Mouse (Mus musculus) gastrocnemius, postnatal 10 days (tissue): ENCODE results near the gene Ccdc34. TPM values are rescaled to one million over a fixed set of nuclear protein-coding genes. Genes with fewer than 3 reads are reported as not detected.

Experiments used
- DNase-seq: peaks from one replicate; pipeline ENCODE4 v3.0.0; 2021; ENCODE audit warnings: mixed read lengths
- long read RNA-seq, 2 experiments: library from polyadenylated mRNA; stranded (forward); transcript quantifications; one replicate each; pipeline ENCODE4 v2.0.0; 2021
- total RNA-seq, 2 experiments: library from RNA; stranded (reverse); gene quantifications; 2 replicates each; pipeline ENCODE4 v1.2.3; 2021

Gene Ccdc34
- total RNA-seq = 10 to 100 TPM; 10.5 to 13.2 TPM
- long read RNA-seq, experiment 1, transcript Ccdc34-201 (6 exons, 2,070 nt) = major isoform, 14 of 22 reads
- long read RNA-seq, experiment 1, partial matches to known transcripts = 4 of 22 reads
- long read RNA-seq, experiment 1, other reads (novel, unspliced or antisense) = 3 of 22 reads
- long read RNA-seq, experiment 2, transcript Ccdc34-201 (6 exons, 2,070 nt) = major isoform, 29 of 33 reads
- long read RNA-seq, experiment 2, partial matches to known transcripts = 1 of 33 reads
- long read RNA-seq, experiment 2, other reads (novel, unspliced or antisense) = 3 of 33 reads

DNA sequence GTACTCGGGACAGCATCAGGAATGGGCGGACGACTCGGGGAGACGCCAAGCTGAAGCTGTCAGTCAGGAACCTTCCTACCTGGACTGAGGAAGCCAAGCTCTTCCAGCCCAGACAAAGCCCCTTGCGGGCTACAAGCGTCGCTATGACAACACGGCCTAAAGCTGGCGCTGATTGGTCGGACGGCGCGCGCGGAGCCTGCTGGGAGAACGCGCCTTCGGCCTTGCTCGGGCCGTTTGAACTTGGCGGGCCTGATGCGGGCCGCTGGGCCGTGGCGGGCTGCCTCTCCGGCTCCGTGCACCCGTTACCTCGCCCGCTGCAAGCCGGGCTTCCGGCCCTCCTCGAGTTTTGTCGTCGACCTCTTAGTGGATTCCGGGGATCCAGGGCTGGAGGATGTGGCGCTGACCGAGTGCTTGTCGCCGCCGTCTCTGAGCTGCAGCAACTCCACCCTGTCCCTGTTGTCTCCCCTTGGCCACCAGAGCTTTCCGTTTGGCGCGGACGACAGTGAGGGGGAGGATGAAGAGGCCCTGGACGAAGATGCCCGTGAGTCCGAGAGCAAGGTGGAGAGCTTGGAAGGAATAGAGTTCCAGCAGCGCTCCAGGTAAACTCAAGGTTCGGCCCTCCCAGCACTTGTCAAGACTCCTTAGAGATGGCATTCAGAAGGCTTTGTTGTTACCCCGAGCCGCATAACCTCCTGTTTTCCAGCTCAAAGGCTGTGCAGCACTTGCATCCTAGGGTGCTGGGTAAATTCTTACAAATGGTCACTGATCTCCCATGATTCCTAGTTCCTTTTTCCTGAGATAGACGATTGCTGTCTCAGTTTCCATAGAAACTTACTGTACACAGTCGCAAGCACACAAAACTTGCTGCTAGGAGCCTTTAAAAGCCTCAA lies at the start of gene Ccdc34:
Gene Ccdc34 (plus strand): TSS at position 202 of the 890 bp plus-strand sequence.
- DNase-seq = peak; percentile 89

DNA sequence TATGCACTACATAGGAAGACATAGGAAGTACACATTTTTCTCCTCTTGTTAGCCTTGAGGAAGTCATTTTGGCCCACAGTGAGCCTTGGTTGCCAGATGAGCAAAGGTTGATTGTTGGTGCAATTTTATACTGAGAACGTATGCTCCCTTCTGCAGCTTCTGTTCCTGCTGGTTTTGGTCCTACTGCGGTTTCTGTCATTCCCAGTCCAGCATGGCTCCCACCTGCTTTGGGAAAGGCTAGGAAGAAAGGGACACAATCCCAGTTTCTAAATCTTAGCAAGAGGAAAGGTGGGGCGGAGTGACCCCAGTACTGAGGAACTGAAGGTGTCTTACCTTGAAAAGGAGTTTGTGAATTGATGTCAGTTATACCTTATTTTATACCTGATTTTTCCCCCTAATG lies 48.2 kb upstream of the Ccdc34 start:
- no peak for DNase-seq

DNA sequence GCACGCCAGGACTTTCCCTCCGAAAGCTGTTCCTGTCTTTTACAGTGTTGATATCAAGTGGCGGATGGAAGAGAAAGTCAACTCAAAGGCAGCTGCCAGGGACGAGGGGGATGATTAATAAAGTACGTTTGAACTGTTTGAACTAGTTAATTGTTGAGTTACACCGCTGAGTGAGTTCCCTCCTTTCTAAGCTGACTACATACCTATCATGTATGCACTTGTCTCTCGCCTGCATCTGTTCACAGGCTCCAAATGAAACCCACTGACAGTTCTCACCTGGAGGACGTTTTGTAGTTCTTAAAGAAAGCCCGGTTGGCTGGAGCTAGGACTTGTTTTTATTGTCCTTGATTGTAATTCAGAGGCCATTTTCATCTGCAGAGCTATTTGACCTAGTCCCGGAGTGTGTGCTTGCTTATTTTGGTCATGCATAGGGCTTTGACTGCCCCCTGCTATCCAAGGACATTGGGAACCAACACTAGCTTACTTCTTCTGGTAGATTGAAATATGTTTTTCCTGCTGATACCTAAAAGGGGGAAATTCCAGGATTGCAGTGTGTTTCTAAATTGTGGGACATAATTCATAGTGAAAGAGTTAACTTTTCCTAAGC lies 47.6 kb upstream of the Ccdc34 start:
- DNase-seq = no peak

DNA sequence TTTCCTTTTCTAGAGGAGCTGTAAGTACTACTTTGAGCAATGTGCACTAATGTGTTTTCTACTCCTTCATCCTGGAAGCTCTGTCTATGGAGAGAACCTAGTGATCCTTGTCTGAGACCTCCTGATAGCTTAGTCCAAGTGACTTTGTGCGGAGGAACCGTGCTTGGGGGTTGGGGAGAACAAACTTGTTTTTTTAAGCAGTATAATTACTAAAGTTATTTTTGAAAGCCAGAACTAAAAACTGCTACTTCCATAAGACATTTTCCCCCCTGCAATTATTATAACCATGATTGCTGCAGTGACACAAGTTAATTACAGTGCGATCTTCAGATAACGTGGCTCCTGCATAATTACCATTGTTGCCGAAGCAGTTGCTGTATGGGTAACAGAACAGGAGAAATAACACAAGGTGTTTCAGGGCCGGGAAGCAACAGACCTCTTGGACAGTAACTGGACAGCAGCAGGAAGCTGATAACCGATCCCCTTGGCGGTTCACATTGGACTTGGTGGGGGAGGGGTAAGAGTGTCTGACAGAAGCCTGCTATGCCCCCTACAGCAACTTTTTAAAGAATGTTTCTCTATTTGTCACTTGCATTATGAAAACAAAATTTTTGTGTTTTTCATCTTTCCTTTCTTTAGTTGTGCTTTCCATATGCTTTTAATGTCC lies 46.7 kb upstream of the Ccdc34 start:
- DNase-seq = no peak

DNA sequence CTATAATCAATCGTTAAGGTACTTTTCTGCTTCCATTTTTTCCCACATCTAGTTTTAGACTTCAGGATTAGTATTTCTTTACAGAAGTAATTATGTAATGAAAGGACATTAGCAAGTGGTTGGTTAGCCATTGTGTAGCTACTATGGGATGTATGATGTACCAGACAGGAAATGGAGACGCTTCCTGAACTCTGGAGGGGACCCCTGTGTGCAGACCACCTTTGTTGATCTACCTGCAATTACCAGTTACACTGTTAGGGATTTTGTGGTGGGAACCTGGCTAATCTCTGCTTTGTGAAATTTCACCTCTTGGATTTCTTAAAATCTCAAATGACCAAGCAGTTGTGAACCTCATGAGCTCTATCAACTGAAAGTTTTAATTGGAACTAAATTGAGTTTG lies 45.3 kb upstream of the Ccdc34 start:
- DNase-seq = no peak

DNA sequence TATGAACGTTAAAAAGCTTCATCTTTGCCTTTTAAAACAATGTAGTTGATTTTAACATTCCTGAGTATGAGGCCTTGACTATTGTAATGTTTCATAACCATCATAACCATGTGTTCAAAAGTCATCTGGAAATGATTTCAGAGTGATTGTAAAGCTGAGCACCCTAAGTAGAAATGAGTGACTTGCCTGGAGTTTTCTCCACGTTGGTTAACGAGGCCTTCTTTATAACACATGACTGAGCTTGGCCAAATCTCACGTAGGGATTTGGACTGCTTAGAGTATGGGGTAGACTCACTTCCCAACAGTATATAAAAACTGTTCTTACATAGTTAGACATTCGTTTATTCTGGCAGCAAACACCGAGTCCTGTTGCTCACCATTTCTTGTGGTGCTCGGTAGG lies 44.7 kb upstream of the Ccdc34 start:
- DNase-seq = no peak

DNA sequence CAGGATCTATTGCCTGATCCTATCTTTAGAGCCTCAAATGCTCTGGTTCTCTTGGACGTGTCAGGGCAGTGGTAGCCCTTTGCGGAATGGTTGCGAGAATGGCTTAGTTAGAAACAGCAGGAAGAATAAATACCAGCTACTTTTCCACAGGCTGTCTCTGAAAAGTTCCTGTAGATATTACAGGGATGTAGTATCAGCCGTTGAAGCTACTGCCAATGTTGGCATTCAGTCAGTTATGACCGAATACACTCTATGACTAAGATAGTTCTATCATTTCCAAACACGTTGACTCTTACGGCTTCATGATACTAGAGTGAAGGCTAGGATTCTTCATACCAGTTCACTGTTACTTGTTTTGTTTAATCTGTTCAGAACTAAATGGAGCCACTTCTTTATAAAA lies 42.8 kb upstream of the Ccdc34 start:
- DNase-seq = no peak

DNA sequence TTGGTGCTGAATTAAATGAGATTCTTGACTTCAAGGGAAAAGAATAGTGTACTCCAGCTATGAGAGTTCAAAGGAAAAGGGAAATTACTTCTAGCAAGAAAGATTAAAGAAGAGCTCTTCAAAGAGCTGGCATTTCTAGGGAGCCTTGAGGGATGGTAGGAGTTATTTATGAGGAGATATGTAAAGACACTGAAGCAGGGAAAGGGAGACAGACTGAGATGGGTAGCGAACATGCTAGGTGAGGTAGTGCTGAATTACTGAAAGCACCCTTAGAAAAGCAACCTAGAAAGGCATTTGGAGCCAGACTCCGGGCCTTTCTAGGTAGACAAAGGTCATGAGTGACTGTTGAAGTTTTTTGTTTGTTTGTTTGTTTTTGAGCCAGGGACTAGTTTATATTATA lies 41.4 kb upstream of the Ccdc34 start:
- no peak for DNase-seq

DNA sequence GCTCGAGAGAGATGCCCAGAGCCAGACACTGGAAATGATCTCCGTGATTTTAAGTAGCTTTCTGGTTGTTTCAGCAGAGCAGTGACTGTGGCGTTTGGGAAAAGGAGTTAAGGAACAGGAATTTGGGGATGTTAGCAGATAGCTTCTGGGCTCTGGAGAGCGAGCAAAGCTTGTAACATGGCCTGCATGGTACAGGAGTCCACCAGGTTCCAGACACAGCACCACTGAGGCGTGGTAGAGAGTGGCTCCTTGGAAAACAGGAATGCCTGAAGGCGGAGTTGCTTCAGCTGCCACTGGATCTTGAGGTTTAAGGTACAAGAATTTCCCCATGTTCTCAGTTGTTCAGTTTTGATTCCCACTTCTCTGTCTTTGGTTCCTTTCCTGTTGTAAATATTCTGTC lies 40.3 kb upstream of the Ccdc34 start:
- no peak for DNase-seq

DNA sequence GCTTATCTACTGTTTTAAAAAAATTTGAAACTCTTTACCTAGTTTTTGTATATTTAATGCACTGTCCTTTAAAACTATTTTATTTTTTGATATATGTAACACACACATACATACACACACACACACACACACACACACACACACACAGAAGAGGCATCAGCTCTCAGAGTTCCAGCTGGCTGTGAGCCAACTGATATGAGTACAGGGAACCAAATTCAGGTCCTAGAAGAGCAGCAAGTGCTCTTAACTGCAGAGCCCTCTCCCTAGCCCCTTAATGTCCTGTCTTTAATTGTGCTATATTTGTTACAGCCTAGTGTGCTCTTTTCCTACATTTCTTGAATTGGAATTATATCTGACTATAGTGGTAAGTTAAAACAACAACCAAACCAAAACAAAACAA lies 38.4 kb upstream of the Ccdc34 start:
- no peak for DNase-seq

DNA sequence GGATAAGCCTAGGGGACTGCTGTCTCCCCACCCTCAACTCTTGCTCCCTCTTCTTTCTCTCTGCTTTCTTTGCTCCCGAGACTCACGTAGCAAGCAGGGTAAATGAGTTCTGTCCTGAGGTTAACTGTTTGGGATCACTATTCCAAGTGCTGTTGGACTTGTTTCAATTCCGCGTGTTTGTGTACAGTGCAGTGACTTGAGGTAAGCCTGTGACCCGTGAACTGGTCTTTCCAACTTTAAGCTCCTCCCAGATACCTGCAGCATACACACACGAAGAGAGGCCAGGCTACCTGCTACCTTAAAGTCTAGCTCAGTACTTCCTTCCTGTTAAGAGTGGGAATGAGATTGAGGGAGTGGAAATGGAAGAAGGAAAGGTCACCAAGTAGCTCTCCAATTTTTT lies 34.2 kb upstream of the Ccdc34 start:
- DNase-seq = no peak

DNA sequence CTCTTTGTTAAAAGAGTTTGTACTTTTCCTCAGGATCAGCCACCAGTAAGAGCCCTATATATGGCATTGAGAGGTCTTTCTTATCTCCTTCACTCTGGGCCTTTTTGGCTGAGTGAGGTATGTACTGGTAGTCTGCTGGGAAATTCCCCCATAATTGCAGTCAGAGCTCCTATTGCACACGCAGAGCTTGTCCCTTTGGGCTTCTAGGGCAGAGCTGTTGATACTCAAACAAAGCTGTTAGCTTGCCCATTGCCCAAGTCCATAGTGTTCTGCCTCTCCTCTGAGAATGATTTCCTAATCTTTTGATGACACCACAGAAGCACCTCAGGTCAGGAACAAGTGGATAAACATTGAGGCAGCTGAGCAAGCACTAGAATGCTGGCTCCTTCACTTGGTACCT lies 32.7 kb upstream of the Ccdc34 start:
- DNase-seq = no peak

DNA sequence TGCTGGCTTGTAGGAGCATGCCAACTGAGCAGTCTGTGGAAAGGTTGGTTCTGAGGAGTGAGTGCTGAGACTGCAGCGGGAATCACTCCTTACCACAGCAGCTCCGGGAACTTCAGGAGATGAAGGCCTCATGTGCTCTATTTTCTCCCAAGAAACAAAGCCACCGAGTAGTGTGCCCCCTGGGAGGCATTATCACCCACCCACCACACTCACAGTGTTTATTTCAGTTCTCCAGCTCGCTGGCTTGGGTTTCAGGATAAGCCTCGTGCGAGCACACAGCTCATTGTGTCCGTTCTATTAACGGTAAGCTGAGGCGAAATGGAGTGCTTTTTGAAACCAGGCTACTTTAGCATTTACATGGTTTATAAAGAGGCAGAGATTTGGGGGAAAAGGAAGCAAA lies 32.1 kb upstream of the Ccdc34 start:
- DNase-seq = no peak

DNA sequence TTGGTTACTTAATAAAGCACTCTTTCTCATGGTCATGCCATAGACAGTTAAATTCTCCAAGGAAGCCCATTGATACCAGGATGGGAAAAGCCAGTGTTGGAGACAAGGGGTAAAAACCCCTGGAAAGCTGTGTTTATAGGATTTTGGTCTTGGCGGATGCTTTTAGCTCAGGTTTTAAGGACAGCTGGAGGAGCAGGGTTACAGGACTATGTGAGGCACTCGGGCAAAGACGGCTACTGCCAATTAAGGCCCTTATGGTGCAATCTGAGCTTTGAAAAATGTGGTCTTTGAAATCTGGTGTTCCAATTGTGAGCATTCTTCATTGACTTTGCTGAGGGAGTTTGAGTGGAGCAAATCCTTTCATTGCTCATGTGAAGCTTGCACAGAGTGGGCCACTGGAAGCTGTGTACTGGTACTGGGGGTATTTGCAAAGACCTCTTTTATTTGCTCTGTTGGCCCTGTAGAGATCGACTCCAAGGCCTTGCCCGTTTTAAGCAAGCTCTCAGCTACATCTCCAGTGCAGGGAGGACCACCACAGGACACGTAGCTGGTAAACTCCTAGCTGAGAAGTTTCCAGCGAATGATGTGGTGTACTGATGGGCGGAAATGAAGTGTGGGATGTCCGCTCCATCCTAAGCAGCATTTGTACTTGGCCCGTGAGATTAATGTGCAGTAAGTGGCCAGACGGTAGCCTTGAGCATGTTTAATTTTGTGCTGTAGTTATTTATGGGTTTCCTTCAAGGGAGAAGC lies 31.4 kb upstream of the Ccdc34 start:
- DNase-seq = no peak

DNA sequence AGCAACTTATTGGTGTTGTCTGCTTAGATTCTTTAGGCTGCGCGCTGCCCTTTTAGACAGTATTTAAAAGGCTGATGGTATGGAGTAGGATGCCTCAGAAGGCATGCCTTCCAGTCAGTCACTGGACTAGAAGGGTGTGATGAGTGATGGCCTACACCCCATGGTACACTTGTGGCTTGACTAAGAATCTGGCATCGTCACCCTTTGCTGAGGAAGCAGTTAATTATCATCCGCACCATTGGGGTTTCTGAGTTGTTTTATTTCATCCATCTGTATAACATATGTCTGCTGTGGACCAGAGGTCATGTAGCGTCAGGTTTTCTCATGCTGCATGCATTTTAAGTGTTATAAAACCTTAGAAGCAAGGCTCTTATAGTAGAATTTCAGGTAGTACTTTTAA lies 29.7 kb upstream of the Ccdc34 start:
- DNase-seq = no peak

DNA sequence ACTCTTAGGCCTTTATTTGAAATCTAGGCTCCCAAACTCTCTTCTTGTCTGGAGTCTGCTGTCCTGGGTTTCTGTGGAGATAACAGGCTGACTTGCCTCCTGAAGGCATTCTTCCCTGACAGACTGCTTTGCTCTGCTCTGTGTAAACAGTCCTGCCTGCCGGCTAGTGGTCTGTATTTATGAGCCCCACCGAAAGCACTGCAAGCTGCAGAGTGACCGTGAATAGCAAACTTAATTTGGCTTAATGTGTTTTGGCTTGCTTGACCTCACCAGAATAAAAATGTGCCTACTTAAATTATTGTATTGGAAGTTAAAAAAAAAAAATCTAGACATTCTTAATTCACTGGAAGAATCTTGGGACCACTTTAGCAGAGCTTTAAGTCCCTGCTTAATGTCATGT lies 28.4 kb upstream of the Ccdc34 start:
- DNase-seq = no peak

DNA sequence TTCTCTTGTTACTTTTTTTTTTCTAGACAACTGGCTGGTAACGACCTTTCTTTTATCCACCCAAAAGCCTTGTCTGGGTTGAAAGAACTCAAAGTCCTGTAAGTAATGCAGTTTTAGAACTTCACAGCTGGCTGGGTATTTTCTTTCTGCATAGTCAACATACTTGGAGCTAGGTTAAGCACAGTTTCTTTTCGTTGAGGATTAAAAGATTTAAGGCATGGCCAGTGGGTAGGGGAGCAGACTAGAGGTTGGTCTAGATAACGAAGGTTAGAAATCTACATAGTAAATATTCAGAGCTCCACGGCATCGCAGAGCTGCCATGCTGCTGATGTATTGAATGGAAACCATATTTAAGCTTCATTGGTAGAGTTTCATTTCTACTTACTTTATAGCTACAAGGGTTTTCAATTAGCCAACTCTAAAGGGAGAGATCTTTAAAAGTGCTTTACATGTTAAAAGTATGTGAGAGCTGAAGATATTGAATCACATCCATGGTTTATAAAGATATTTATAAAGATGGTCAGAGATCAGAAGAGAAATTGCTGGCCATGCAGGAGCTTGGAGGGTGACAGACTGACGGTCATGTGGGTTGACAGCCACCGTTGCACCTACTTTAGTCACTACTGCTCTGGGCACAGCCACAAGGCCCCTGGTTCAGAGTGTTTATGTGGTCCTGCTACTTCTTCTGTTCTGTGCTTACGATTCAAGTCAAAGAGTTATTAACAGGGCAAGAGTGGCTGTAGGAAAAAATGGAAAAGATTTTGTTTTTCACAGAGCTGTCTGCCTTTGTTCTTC lies 27.7 kb upstream of the Ccdc34 start:
- no peak for DNase-seq

DNA sequence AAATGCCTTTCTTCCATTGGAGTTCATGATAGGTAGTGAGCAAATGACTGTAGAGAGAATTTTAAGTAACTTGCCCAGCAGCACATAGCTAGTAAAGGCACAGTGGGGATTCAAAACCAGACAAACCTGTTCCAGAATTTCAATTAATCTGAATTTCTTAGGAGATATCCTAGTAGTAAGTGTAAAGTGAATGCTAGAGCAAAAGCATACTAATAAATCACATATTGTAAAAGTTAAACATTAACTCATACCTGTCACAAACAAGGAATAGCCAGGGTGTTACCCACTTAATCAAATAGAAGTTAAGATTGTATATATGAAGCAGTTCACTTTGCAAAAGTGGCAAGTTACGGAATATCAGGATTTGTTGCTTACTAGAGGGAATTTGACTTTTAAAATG lies 25.9 kb upstream of the Ccdc34 start:
- DNase-seq = no peak

DNA sequence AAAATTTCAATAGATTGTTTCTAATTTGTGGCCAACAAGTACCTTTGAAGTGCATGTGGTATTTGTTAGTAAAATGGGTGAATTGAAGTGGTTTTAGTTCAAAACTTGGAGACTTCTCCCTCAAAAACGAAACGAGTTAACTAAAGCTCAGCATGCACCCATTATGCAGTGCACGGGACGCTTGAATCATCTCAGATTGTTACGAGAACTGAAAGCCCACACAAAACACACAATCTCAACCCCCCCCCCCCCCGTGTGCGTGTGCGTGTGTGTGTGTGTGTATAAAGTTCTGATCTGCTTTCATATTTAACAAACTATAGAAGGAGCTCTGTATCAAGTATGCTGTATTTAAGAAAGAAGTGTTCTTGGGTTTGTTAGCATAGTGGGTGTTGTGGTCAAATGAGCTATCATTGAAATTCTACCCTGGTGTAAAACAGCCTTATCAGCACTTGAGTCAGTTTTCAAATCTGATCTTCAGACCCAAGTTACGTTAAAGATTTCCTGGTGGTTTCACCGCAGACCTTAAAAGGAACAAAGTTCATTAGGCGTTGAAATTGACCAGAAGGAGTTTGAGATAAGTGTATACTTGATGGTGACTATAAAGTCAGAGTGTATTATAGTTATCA lies 25.1 kb upstream of the Ccdc34 start:
- DNase-seq = no peak

DNA sequence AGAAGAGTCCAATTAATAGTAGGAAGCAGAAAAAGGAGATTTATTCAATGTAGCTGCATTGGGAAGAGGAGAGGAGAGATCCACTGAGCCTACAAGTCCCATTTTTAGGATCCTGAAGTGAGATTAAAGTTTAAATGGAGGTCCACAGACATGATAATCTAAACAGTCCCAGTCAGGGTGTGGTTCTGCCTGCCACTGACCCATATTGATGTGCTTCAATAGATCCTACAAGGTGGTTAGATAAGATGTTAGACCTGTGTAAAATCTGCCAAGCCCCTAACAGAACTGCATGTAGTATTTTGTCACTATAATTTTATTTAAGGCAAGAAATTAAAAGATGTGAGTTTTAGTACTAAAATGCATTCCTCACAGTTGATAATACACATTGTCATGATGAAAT lies 24.2 kb upstream of the Ccdc34 start:
- DNase-seq = no peak

DNA sequence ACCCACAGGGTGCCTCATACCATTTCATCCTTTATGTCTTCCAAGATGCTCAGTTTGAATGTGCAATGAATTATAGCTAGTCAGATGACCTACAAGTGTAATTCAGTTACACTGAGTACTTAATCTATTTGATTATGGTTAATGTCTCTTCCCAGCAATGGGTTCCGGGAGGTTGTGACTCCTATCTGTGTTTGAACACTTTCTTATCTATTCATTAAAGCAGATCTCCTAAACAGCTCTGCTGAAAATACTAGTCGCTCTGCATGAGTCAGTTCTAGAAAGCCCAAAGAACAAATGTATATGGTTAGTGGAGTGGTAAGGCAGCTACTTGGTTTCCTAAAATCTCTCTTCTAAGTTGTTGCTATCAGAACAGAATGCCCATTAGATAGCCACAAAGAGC lies 22.6 kb upstream of the Ccdc34 start:
- DNase-seq = no peak
